Mouse (Mus musculus): ENCODE data around the gene Ddx27. TPM values are rescaled to one million over a fixed set of nuclear protein-coding genes. Genes with fewer than 3 reads are reported as not detected.

Ddx27 gene
- total RNA-seq, 1 experiment: 132 TPM

- Histone ChIP-seq H3K9me3 (ENCODE audit: control insufficient read depth, insufficient read depth, low read depth, low read length) (no peaks in the 10 kb centered on the region), H3K27ac (ENCODE audit: insufficient read depth, low read depth, low read length, poor library complexity, severe bottlenecking) (peak overlapping the region; percentile 55), H3K9ac (ENCODE audit: insufficient read depth, low read depth, low read length, poor library complexity, severe bottlenecking) (no peak overlapping the region), H3K36me3 (ENCODE audit: control insufficient read depth, insufficient read depth, low read length, poor library complexity, severe bottlenecking) (no peaks in the 10 kb centered on the region), H3K4me3 (ENCODE audit: insufficient read depth in 1 of 2, low read depth in 1 of 2, low read length in 2 of 2, poor library complexity in 1 of 2, severe bottlenecking in 1 of 2) (no peak overlapping the region), H3K4me1 (ENCODE audit: control insufficient read depth in 2 of 2, insufficient read depth in 2 of 2, low read length in 2 of 2, poor library complexity in 1 of 2) (peaks cover 3 to 21% of the 10 kb centered on the region in 2 experiments)
- no peak for DNase-seq (ENCODE audit: low read depth, low spot score)
- in situ Hi-C loops (cut with MboI; ENCODE audit: low sequenced_read_pairs in 2 of 2, unreplicated experiment in 2 of 2): loop anchor here (10.0 kb wide), 2 partner anchors 130 to 140 kb away; no protein-coding TSS in a partner anchor
- TF ChIP-seq ZC3H11A (IDR thresholded peaks at IDR 0.05; ENCODE audit: borderline replicate concordance, low read depth, low read length): no peak
- no peak for TF ChIP-seq HCFC1 (IDR thresholded peaks at IDR 0.05; ENCODE audit: borderline replicate concordance, insufficient read depth, low read length)
- TF ChIP-seq ZNF384 (IDR thresholded peaks at IDR 0.05; ENCODE audit: low read depth, low read length): no peak
- TF ChIP-seq CHD2 (IDR thresholded peaks at IDR 0.05; ENCODE audit: low read depth, low read length): no peak
- TF ChIP-seq MAFK (IDR thresholded peaks at IDR 0.05; ENCODE audit: insufficient read depth, low read depth, low read length): no peak
Observed at GRCm38 (mm10) chr2:167074587-167074986, 59.6 kb downstream of the Ddx27 start.

- Histone ChIP-seq H3K4me1 (ENCODE audit: control insufficient read depth in 2 of 2, insufficient read depth in 2 of 2, low read length in 2 of 2, poor library complexity in 1 of 2) (peaks cover 6 to 22% of the 10 kb centered on the region in 2 experiments), H3K9ac (ENCODE audit: insufficient read depth, low read depth, low read length, poor library complexity, severe bottlenecking) (no peak overlapping the region), H3K4me3 (ENCODE audit: insufficient read depth in 1 of 2, low read depth in 1 of 2, low read length in 2 of 2, poor library complexity in 1 of 2, severe bottlenecking in 1 of 2) (no peak overlapping the region), H3K9me3 (ENCODE audit: control insufficient read depth, insufficient read depth, low read depth, low read length) (no peaks in the 10 kb centered on the region), H3K36me3 (ENCODE audit: control insufficient read depth, insufficient read depth, low read length, poor library complexity, severe bottlenecking) (no peaks in the 10 kb centered on the region), H3K27ac (ENCODE audit: insufficient read depth, low read depth, low read length, poor library complexity, severe bottlenecking) (no peak overlapping the region)
- in situ Hi-C loops (cut with MboI; ENCODE audit: low sequenced_read_pairs in 2 of 2, unreplicated experiment in 2 of 2): loop anchor here (10.0 kb wide), 2 partner anchors 128 to 138 kb away; no protein-coding TSS in a partner anchor
- no peak for DNase-seq (ENCODE audit: low read depth, low spot score)
- TF ChIP-seq ZC3H11A (IDR thresholded peaks at IDR 0.05; ENCODE audit: borderline replicate concordance, low read depth, low read length) (no peak), HCFC1 (IDR thresholded peaks at IDR 0.05; ENCODE audit: borderline replicate concordance, insufficient read depth, low read length) (no peak), CHD2 (IDR thresholded peaks at IDR 0.05; ENCODE audit: low read depth, low read length) (no peak), MAFK (IDR thresholded peaks at IDR 0.05; ENCODE audit: insufficient read depth, low read depth, low read length) (no peak), ZNF384 (IDR thresholded peaks at IDR 0.05; ENCODE audit: low read depth, low read length) (no peak)
Observed at GRCm38 (mm10) chr2:167076352-167076751, 61.4 kb downstream of the Ddx27 start.

- no peak for TF ChIP-seq ZC3H11A (IDR thresholded peaks at IDR 0.05; ENCODE audit: borderline replicate concordance, low read depth, low read length)
- no peak for TF ChIP-seq ZNF384 (IDR thresholded peaks at IDR 0.05; ENCODE audit: low read depth, low read length)
- TF ChIP-seq HCFC1 (IDR thresholded peaks at IDR 0.05; ENCODE audit: borderline replicate concordance, insufficient read depth, low read length): no peak
- TF ChIP-seq MAFK (IDR thresholded peaks at IDR 0.05; ENCODE audit: insufficient read depth, low read depth, low read length): no peak
- no peak for TF ChIP-seq CHD2 (IDR thresholded peaks at IDR 0.05; ENCODE audit: low read depth, low read length)
- Histone ChIP-seq H3K9me3 (ENCODE audit: control insufficient read depth, insufficient read depth, low read depth, low read length) (no peaks in the 10 kb centered on the region), H3K9ac (ENCODE audit: insufficient read depth, low read depth, low read length, poor library complexity, severe bottlenecking) (no peak overlapping the region), H3K4me1 (ENCODE audit: control insufficient read depth in 2 of 2, insufficient read depth in 2 of 2, low read length in 2 of 2, poor library complexity in 1 of 2) (peaks cover 6 to 22% of the 10 kb centered on the region in 2 experiments), H3K4me3 (ENCODE audit: insufficient read depth in 1 of 2, low read depth in 1 of 2, low read length in 2 of 2, poor library complexity in 1 of 2, severe bottlenecking in 1 of 2) (no peak overlapping the region), H3K27ac (ENCODE audit: insufficient read depth, low read depth, low read length, poor library complexity, severe bottlenecking) (no peak overlapping the region), H3K36me3 (ENCODE audit: control insufficient read depth, insufficient read depth, low read length, poor library complexity, severe bottlenecking) (no peaks in the 10 kb centered on the region)
- in situ Hi-C loops (cut with MboI; ENCODE audit: low sequenced_read_pairs in 2 of 2, unreplicated experiment in 2 of 2): loop anchor here (10.0 kb wide), 2 partner anchors 128 to 138 kb away; no protein-coding TSS in a partner anchor
- DNase-seq (ENCODE audit: low read depth, low spot score): no peak
Observed at GRCm38 (mm10) chr2:167076759-167077158, 61.8 kb downstream of the Ddx27 start.

GRCm38 (mm10) chr2:167077199-167077962 is 62.4 kb downstream of the Ddx27 start:
- H3K36me3 ChIP-seq (ENCODE audit: control insufficient read depth, insufficient read depth, low read length, poor library complexity, severe bottlenecking): no peaks in the 10 kb centered on the region
- H3K4me1 ChIP-seq (ENCODE audit: control insufficient read depth in 2 of 2, insufficient read depth in 2 of 2, low read length in 2 of 2, poor library complexity in 1 of 2): peaks cover 6 to 22% of the 10 kb centered on the region in 2 experiments
- H3K27ac ChIP-seq (ENCODE audit: insufficient read depth, low read depth, low read length, poor library complexity, severe bottlenecking): no peak overlapping the region
- H3K9me3 ChIP-seq (ENCODE audit: control insufficient read depth, insufficient read depth, low read depth, low read length): no peaks in the 10 kb centered on the region
- H3K9ac ChIP-seq (ENCODE audit: insufficient read depth, low read depth, low read length, poor library complexity, severe bottlenecking): no peak overlapping the region
- DNase-seq (ENCODE audit: low read depth, low spot score): no peak
- no peak for TF ChIP-seq MAFK (IDR thresholded peaks at IDR 0.05; ENCODE audit: insufficient read depth, low read depth, low read length)
- TF ChIP-seq ZC3H11A (IDR thresholded peaks at IDR 0.05; ENCODE audit: borderline replicate concordance, low read depth, low read length): no peak
- no peak for TF ChIP-seq HCFC1 (IDR thresholded peaks at IDR 0.05; ENCODE audit: borderline replicate concordance, insufficient read depth, low read length)
- TF ChIP-seq ZNF384 (IDR thresholded peaks at IDR 0.05; ENCODE audit: low read depth, low read length): no peak
- TF ChIP-seq CHD2 (IDR thresholded peaks at IDR 0.05; ENCODE audit: low read depth, low read length): no peak
- in situ Hi-C loops (cut with MboI; ENCODE audit: low sequenced_read_pairs in 2 of 2, unreplicated experiment in 2 of 2): loop anchor here (10.0 kb wide), 2 partner anchors 127 to 137 kb away; no protein-coding TSS in a partner anchor
- no peak overlapping the region for H3K4me3 ChIP-seq (ENCODE audit: insufficient read depth in 1 of 2, low read depth in 1 of 2, low read length in 2 of 2, poor library complexity in 1 of 2, severe bottlenecking in 1 of 2)

Data from ES-E14 (cell line).